Mouse (Mus musculus): ENCODE results near the gene Pcolce2.
"Not testable (repeated sequence)": the region's sequence is repeated elsewhere in the genome, so short reads cannot be mapped to it uniquely, and the experiment has no call there.

Gene Pcolce2

GRCm38 (mm10) chr9:95637271-95638181, at the start of gene Pcolce2:
Pcolce2 (plus strand) TSS chr9:95637601.
- DNase-seq (ENCODE audit: low spot score): peak; percentile 46

DNA sequence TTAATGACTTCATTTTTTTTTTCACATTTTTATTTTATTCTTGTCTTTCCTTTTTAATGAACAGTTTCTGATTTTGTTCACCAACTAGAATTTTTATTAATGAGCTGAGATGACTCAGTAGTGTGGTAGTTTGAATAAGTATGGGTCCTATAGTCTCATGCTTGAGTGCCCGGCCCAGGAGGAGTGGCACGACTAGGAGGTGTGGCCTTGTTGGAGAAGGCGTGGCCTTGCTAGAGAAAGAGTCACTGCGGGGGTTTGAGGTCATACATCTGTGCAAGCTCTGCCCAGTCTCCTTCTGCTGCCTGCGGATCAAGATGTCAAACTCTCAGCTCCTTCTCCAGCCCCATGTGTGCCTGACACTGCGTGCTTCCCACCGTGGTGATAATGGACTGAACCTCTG, 49.3 kb upstream of the Pcolce2 start:
- no peak for DNase-seq (ENCODE audit: low spot score)

- peak; percentile 7 for DNase-seq (ENCODE audit: low spot score)
These were observed 43.1 kb upstream of the Pcolce2 start for GRCm38 (mm10) chr9:95594291-95594690.

DNA sequence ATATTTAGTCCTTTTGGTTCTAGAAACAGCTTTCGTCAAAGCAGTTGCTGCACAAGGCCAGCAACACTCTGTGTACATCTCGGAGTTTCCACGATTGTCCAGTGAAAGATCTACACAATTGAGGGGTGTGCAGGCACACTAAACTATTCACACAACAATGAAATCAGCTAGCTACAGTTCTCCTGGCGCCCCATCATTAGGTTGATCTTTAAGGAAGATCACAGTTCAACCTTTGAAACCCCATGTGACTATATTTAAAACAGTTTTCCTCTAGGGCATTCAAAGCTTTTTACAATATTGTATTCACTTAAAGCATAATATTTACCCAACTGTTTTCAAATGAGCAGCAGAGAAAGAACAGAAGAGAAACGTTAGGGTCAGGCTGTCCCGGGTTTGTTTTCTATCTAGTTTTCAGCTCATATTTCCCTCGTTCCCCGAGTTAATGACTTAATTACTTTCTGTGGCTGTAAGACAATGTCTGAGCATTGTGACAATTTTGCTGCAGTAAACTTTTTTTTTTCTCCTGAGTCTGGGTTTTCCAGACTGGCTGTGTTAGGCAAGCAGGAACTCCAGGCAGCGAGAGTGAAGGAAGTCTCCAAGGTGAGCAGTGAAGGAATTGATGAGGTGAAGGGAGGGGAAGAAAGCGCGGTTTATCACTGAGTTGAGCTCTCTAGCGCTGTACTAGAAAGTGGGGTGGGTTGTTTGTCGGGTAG, 39.8 kb upstream of the Pcolce2 start:
- DNase-seq (ENCODE audit: low spot score): no peak

- DNase-seq (ENCODE audit: low spot score): no peak
These were observed 39.2 kb upstream of the Pcolce2 start for GRCm38 (mm10) chr9:95598179-95598721.

DNA sequence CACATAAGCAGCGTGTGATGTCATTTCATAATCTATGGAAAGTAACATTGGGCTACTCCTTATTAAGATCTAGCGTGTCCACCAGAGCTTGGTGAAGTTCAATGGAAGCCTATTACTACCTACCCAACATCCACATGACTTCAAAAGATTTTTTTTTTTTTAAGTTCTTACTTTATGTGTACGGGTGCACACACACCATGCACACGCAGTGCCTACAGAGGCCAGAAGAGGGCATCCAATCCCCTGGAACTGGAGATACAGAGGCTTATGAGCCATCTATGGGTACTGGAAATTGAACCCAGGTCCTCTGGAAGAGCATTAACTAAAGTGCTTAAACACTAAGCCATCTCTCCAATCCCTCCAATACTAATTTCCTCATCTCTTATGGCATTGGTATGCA, 38.0 kb upstream of the Pcolce2 start:
- no peak for DNase-seq (ENCODE audit: low spot score)

DNA sequence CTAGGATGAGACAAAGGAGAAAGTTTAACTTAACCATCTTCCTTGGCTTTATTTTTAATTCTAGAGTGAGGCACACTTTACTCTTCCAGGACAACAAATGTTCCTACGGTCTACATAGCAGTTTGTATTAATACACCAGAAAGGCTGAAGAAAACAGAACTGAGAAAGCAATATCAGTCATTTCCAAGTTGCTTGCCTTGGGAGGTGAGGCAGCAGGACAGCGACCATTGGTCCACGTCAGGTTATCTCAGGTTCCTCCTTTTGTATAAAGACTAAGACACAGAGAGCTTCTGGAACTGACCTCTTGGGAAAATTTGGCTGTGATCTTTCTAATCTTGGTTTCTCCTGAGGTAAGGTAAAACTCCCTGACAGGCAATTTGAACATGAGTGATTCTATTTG, 34.6 kb upstream of the Pcolce2 start:
- DNase-seq (ENCODE audit: low spot score): no peak

GRCm38 (mm10) chr9:95603316-95603715, 34.1 kb upstream of the Pcolce2 start:
- DNase-seq (ENCODE audit: low spot score): no peak

DNA sequence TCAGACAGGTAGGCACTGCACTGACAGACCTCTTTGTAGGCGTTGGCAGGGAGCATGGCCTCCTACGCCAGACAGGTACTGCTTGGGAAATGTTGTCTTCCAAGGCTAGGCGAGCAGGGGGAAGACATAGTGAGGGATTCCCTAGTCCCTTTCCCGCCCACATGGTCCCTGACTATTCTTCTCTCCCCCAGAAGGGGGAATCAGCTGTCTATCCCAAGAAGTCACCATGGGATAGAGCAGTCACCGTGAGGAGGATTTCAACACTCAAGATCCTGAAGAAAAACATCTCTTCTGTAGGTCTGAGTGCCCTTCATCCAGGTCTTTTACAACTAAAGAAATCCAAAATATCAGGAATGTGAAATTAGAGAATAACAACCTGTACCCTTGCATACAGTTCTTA, 30.2 kb upstream of the Pcolce2 start:
- DNase-seq (ENCODE audit: low spot score): no peak

- DNase-seq (ENCODE audit: low spot score): no peak
These were observed 25.1 kb upstream of the Pcolce2 start for GRCm38 (mm10) chr9:95612246-95612768.

GRCm38 (mm10) chr9:95613426-95614127, 23.8 kb upstream of the Pcolce2 start:
- no peak for DNase-seq (ENCODE audit: low spot score)

- no peak for DNase-seq (ENCODE audit: low spot score)
These were observed 22.4 kb upstream of the Pcolce2 start for GRCm38 (mm10) chr9:95614861-95615615.

- DNase-seq (ENCODE audit: low spot score): no peak
These were observed 21.4 kb upstream of the Pcolce2 start for GRCm38 (mm10) chr9:95615961-95616360.

GRCm38 (mm10) chr9:95618572-95618971, 18.8 kb upstream of the Pcolce2 start:
- no peak for DNase-seq (ENCODE audit: low spot score)

- DNase-seq (ENCODE audit: low spot score): no peak
These were observed 13.3 kb upstream of the Pcolce2 start for GRCm38 (mm10) chr9:95624072-95624471.

- DNase-seq (ENCODE audit: low spot score): no peak
These were observed 8.9 kb upstream of the Pcolce2 start for GRCm38 (mm10) chr9:95628439-95628948.

DNA sequence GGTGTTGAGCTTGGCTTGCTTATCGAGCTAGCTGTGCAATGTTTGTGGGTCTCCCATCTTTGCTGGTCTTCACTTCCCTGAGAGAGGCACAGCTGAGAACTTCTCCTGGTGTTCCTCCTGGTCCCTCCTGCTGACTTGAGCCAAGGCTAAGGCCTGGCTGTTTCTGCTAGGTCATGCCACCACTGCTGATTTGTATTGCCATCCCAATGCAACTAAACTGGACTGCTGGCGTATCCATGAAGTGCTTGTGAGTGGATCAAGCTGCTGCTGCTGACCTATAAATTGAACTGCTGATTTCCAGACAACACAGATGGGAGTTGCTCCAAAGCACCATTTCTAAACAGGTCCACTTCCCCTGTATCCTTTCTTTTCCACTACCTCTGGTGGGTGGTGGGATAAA, 7.8 kb upstream of the Pcolce2 start:
- DNase-seq (ENCODE audit: low spot score): not testable (repeated sequence)

DNA sequence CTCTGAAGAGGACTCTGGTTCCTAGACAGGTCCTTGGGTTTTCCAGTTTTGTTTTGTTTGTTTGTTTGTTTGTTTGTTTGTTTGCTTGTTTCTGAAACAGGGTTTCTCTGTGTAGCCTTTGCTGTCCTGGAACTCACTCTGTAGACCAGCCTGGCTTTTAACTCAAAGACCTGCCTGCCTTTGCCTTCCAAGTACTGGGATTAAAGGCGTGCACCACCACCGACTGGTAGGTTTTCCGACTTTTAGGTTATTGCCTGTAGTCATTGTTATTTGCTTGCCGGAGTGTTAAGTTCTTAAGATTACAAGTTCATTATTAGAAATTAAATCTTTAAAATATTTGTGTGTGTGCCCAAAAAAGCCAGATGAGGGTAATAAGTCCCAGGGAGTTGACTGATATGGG, 1.0 kb upstream of the Pcolce2 start:
- DNase-seq (ENCODE audit: low spot score): no peak

DNA sequence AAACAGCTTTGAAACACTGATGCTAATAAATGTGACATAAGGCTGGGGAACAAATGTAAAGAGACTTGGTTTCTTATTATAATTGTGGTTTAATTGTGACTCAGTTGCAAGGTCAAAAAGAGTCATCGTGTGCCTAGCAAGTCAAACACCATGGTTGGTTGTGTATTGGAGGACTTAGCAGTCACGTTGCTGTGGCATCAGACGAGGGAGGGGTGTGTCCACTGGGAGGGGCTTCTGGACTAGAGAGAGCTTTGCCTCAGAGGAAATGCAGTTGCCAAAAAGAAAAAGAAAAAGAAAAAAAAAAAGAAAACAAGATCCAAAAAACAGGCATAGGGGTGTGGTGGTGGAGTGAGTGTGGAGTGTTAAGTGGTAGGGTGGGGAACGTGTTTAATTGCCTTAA, 2.5 kb downstream of the Pcolce2 start:
- no peak for DNase-seq (ENCODE audit: low spot score)

DNA sequence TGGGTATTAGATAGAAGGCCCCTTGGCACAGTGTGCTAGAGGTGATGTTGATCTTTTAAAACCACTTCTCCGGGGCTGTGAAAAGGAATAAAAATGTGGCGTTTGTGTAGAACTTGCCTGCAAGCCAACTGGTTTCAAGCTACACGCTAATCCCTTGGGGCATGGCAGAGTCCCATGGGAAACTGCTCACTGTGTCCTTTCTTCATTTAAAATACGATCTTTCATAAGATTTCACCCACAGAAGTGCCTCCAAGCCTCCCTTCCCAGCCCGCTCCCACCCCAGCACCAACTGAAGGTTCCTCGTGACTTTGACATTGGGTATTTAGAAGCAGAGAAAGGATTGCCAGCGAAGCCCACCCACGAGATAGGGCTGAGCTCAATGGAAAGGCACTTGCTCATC, 8.5 kb downstream of the Pcolce2 start:
- DNase-seq (ENCODE audit: low spot score): no peak

DNA sequence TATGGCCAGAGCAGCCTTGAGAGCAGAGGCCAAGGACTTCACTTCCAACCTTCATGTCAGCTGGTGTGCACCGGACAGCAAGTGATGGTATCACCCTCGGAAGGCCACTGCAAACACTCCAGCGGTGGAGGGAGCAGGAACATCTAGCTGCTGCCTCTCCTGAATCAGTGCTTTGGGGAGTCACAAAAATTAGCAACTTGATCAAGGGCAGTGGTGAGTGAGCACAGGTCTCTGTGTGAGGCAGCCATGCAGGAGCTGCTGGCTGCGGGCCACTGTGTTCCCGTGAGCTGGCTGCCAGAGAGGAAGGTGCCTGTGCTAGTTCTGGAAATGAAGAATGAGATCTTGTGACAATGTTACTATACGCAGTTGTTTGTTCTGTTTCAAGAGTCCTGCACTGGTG, 16.0 kb downstream of the Pcolce2 start:
- no peak for DNase-seq (ENCODE audit: low spot score)
